Comparison of ENCODE assay signal across 16 mouse cellular contexts in the genomic region with DNA sequence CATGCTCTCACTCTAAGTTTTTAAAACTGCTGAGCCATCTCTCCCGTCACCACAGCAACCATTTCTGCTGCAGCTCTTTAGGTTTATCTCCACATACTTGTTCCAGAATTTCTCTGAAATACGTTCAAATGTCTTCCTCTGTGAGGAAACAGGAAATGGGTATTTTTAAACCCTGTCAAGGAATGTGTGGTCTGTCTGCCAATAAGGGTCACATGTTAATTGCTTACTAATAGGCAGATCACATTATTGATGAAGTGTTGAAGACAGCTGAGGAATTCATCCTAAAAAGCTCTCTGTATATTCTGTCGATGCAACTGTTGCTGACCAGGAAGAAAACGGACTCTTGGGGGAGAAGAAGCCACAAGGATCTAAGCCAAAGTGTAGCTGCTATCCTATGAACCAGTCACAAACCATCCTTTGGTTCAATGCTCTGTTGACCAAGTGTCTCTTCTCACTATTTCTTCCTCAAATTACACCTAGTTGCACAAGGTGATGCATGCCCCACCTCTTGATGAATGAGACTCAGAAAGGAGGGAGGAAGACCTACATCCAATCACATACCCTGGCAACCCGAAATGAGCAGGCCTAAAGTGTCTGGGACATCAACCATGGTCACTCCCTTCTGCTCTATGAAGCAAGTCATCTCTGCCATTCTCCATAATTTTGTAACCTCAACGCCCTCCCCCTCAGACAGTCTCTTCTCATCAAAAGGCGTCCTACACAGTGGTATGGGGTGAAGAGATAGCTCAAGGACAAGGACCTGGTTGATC.
"Had no signal": no experiment of that assay in that cellular context is flagged by ENCODE, and none has a peak within 500 bp of the region (broad histone marks: within the 10 kb centered on the region; RNA-seq: fewer than 3 reads in every experiment).

No protein-coding gene starts in this region.

- H3K27ac ChIP-seq: hindbrain, embryonic 13.5 days; hindbrain, postnatal 0 days; limb, embryonic 15.5 days; liver, embryonic 13.5 days; macrophage; midbrain, embryonic 13.5 days; neural tube, embryonic 15.5 days; stomach, postnatal 0 days had no signal

- DNase-seq: kidney, adult 2 months; kidney, postnatal 25 days; layer of hippocampus, adult 9-11 months; layer of hippocampus, postnatal 36 days; liver, embryonic 13.5 days; right cerebral cortex, adult 18-20 months; right cerebral cortex, postnatal 25 days; thymus, postnatal 4 days had no signal

- H3K36me3 ChIP-seq: hindbrain, embryonic 13.5 days; limb, embryonic 15.5 days; liver, embryonic 13.5 days; midbrain, embryonic 13.5 days; neural tube, embryonic 15.5 days had no signal

- H3K9ac ChIP-seq: hindbrain, embryonic 13.5 days; limb, embryonic 15.5 days; liver, embryonic 13.5 days; midbrain, embryonic 13.5 days; neural tube, embryonic 15.5 days had no signal

- H3K27me3 ChIP-seq: hindbrain, embryonic 13.5 days; liver, embryonic 13.5 days; midbrain, embryonic 13.5 days; neural tube, embryonic 15.5 days had no signal

- ATAC-seq: hindbrain, postnatal 0 days; midbrain, embryonic 13.5 days had no signal

- H3K9me3 ChIP-seq: hindbrain, embryonic 13.5 days; limb, embryonic 15.5 days; liver, embryonic 13.5 days; midbrain, embryonic 13.5 days; neural tube, embryonic 15.5 days had no signal

- H3K4me3 ChIP-seq: hindbrain, embryonic 13.5 days; limb, embryonic 15.5 days; liver, embryonic 13.5 days; midbrain, embryonic 13.5 days; myocyte; neural tube, embryonic 15.5 days had no signal

- H3K4me2 ChIP-seq: hindbrain, embryonic 13.5 days; limb, embryonic 15.5 days; liver, embryonic 13.5 days; midbrain, embryonic 13.5 days; neural tube, embryonic 15.5 days had no signal

- H3K4me1 ChIP-seq: limb, embryonic 15.5 days; liver, embryonic 13.5 days; neural tube, embryonic 15.5 days had no signal
